Mouse (Mus musculus): ENCODE results near the gene Rusc1. TPM values are rescaled to one million over a fixed set of nuclear protein-coding genes. Genes with fewer than 3 reads are reported as not detected.

Gene Rusc1
- 38.4 and 45.6 TPM in 2 replicates for polyA plus RNA-seq (2012; rRNA removed)

- no peak for DNase-seq (ENCODE audit: low read depth)
These were observed at the start of gene Rusc1 for GRCm38 (mm10) chr3:89093175-89093574. TSS of gene Rusc1 (minus strand) at chr3:89093311.

GRCm38 (mm10) chr3:89136365-89136764 lies 43.3 kb upstream of the Rusc1 start:
- DNase-seq (ENCODE audit: low read depth): no peak

DNA sequence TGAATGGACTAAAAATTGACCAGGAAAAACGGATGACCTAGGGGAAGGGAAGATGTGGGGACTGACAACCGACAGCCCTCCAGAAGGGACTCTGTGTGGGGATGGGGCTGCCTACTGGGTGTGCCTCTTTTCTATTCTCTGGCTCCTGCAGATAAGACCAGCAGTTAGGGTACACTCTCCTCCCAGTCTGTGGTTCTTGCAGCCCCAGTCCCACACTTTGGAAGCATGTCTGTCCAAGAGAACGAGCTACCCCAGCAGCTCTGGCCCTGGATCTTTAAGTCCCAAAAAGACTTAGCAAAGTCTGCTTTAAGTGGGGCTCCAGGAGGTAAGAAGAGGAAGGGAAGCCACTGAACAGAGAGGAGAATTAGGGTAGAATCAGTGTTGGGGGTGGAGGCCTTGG lies 42.8 kb upstream of the Rusc1 start, which contains the start of gene Pklr:
Gene Pklr, plus strand, starts transcription at position 185 of the 400 bp plus-strand sequence.
- no peak for DNase-seq (ENCODE audit: low read depth)

DNA sequence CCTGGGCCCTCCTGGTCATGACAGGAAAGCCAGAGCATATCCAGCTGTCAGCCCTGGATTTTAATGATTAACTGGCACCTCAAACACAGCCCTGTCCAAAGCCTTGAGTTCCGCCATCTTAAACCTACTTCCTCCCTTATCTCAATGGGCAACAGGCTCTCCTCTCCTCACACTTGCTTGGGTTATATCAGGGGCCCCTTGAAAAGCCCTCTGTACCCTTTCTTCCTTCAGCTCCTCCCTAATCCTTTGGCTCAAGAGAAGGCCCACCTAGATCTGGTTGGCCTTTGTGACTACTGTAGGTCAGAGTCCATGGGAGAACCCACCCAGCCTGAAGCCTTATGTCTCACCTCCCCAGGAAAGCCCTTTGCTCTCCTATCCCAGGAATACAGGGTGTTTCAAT lies 40.6 kb upstream of the Rusc1 start:
- DNase-seq (ENCODE audit: low read depth): no peak

DNA sequence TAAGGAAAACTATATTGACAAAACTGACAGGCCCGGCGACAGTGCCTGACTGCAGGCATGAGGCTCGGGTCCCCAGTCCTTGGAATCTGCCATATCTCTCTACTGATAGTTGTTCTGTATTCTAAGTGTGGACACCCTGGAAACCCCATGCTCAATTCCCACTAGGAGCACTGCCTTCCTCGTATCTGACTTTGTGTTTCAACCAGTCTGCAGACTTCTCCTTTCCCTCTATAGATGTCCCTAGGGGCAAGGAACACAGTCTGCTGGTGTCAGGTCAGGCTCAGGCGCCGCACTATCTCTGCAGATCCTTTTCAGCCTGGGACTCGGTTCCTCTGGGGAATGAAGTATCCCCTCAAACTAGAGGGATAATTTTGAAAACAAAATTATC lies 39.9 kb upstream of the Rusc1 start:
- DNase-seq (ENCODE audit: low read depth): no peak

GRCm38 (mm10) chr3:89132285-89133062 lies 39.4 kb upstream of the Rusc1 start:
- no peak for DNase-seq (ENCODE audit: low read depth)

- DNase-seq (ENCODE audit: low read depth): no peak
These were observed 38.7 kb upstream of the Rusc1 start for GRCm38 (mm10) chr3:89131816-89132215.

DNA sequence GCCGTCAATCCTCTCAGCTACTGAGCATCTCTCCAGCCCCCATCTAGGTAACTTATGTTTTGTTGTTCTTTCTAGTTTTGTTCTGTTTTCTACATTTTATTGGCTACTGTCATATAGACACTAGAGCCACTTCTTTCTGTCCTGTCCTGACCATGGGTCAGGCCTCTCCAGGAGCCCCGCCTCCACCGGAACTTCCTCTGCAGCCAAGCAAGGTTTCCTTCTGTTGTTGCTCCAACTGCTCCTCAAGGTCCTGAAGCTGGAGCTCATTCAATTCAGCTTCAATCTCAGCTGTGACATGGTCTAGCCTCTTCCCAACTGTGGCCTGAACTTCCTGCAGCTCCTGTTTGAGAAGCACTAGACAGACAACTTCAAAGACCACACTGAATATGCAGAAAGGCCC lies 36.8 kb upstream of the Rusc1 start:
- DNase-seq (ENCODE audit: low read depth): no peak

DNA sequence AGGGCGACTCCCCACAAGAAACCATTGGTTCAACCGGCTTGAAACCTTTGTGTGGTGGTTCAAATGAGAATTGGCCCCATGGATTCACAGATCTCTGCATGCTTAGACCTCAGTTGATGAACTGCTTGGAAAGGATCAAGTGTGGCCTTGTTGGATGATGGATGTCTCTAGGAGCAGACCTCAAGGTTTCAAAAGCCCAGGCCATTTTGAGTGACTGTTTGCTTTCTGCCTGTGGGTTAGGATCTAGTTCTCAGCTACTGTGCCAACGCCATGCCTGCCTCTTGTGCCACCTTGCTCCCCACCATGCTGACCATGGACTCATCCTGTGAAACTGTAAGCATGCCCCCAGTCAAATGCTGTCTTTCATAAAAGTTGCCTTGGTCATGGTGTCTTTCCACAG lies 32.9 kb upstream of the Rusc1 start:
- no peak for DNase-seq (ENCODE audit: low read depth)

DNA sequence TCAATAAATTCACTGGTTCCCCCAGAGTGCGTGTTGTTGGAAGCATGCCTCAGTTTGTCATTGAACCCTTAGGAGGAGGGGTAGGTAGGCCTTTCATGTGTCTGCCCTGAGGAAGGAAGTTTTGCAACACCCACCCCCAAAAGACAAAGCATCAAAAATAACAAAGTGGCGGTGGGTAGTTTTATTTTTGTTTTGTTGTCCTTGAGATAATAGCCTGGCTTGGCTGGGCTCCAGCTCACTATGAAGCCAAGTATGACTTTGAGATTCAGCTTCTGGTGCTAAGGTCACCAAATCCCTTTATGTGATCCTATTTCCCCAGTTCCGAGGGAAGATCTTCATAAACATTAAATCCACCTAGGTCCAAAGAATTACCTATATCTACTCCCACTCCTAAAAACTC lies 31.1 kb upstream of the Rusc1 start:
- no peak for DNase-seq (ENCODE audit: low read depth)

DNA sequence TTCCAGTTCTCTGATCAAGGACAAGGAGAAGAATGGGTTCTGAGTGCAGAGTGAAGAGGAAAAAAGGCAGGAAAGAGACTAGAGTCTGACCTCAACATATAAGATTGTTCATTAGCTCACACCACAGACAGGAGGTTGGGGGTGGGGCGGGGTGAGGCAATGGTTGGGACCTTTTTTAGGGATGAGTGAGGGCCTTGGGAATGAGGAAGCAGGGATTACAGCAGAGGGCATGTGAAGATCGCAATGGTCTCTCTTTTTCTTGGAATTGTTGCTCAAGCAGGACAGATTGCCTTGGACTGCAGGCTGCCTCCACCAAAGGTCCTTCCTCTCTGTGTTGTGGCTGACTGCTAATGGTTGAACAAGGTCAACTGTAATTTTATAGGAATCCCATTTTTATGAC lies 30.2 kb upstream of the Rusc1 start:
- DNase-seq (ENCODE audit: low read depth): no peak

DNA sequence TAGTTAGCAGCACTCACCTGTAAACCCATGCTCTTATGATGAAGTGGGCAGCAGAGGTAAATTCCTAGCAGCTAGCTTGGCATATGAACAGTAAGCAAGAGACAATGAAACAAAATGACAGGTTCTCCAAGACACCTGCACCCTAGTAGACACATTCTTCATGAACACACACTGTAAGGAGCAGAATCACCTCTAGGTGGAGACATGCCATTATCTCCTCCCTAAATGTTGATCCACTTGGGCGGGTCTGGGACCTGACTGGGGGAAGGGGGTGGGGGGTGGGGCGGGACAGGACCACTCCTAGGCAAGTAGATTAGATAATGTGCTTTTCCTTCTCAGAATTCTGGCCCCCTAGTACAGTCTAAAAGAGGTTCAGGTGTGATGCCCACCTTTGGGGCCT lies 22.4 kb upstream of the Rusc1 start:
- no peak for DNase-seq (ENCODE audit: low read depth)

DNA sequence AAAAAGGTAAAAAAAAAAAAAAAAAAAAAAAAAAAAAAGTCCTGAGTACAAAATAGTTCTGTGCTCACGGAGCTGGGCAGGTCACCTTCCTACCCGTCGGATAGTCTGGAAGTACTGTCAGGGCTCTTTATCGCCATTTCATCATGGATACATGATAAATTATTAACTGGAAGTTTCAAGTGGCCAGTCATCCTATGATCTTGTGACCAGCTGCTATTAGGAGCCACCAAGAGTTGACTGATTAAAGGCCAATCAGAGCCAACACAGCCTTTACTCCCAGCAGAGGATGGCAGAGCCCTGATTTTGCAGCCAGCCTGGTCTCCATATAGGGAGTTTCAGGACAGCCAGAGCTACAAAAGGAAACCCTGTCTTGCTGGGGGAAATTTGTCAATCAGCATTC lies 19.9 kb upstream of the Rusc1 start:
- no peak for DNase-seq (ENCODE audit: low read depth)

DNA sequence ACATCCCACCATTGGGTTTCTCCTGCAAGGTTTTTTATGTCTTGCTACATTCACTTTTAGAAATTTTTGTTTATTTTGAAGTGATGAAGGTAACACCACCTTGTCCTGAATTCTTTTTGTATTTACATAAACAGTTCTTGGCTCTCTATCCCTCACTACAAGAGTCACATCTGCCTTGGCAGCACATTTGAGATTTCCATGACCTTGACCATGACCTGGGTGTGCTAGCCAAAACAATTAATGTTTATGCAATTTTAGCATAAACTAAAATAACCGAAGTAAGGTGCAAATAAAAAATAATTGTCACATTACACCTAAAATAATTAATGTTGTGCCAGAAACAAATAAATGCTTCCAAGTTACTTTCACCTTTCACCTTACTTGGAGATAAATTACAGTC lies 15.0 kb upstream of the Rusc1 start:
- DNase-seq (ENCODE audit: low read depth): no peak

GRCm38 (mm10) chr3:89107545-89107944 lies 14.4 kb upstream of the Rusc1 start:
- DNase-seq (ENCODE audit: low read depth): no peak

DNA sequence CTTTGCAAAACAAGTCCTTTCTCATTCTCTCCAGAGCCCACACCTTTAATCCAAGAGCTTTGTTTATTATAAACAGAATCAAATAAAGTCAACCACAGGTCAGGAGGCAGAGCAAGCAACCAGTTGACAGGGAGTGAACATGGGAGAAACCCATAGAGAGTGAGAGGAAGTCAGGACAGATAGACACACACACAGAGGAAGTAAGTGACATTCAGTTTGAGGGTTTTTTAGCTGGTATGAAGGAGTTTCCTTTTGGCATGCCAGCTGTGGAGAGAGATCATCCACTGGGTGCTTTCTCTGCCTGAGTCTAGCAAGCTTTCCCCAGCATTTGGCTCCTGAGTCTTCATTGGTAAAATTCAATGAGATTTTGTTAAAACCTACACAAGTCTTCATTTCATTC lies 13.8 kb upstream of the Rusc1 start:
- no peak for DNase-seq (ENCODE audit: low read depth)

DNA sequence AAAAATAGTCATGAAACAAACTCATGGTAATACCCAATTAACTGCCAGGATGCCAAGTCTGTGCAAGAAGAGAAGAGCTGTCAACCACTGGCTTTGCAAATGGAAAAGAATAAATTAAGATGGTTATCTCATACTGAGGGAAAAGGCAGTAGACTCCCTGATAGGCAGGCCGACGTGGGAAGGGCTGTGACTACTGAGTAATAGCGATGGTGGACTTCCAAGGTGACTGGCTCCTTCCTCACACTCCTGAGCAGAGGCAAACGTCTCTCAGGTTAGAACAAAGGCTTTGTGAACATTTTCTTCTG lies 10.1 kb upstream of the Rusc1 start:
- DNase-seq (ENCODE audit: low read depth): no peak

GRCm38 (mm10) chr3:89102495-89103290 lies 9.6 kb upstream of the Rusc1 start:
- no peak for DNase-seq (ENCODE audit: low read depth)

- DNase-seq (ENCODE audit: low read depth): peak; percentile 90
These were observed 8.8 kb upstream of the Rusc1 start, which contains the start of gene Fdps for GRCm38 (mm10) chr3:89101812-89102494. TSS of gene Fdps (minus strand) at chr3:89101959.

DNA sequence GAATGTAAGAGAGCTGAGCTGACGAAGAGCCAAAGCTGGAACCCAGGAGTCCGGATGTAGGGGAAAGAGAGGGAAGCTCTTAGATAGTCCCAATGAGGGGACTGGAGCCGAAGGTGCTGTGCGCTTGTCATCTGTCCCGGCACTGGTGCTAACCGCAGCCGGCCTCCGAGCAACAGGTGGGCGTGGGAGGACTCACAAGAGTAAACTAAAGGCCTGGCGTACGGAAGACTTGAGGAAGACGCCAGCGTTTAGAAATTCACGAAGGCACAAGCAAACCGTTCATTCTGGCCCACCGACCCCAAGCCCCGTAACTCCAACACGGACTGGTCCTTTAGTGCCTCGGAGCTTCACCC lies 8.3 kb upstream of the Rusc1 start:
- no peak for DNase-seq (ENCODE audit: low read depth)

DNA sequence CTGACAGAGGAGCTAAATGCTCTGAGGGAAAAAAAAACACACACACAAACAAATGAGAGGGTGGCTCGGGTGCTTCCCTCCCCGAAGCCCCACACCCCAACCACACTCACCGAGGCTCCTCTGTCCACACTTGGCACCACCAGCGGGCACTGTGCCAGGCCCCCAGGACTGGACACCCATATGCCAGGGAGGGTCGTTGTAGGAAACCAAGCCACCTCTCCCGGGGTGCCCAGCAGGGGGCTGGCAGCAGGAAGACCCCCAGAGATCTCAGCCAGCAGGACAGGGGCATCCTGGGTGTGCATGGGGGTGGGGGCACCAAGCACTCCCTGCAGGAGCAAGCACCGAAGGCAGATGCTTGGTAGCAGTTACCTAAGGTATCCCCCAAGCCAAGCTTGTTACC lies 7.7 kb upstream of the Rusc1 start, which contains the start of gene Gm43738:
Gene Gm43738, minus strand, starts transcription at position 289 of the 400 bp plus-strand sequence.
- DNase-seq (ENCODE audit: low read depth): no peak

DNA sequence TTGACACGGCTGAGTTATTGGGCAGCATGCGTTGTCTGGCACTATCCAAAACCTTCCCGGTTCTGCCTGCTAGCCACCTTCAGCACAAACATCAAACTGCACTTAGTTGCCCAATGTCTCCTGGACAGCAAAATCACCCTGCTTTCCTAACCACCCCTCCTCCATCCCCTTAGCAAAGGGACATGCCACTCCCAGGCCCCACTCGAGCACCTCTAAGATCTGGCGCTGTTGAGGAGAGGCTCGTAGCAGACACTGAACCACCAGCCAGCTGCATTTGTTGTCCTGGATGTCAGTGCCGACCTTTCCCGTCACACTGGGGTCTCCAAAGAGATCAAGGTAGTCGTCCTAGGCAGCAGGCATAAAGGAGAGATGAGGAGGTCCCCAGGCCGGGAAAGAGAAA lies 910 bp upstream of the Rusc1 start:
- no peak for DNase-seq (ENCODE audit: low read depth)
